Mouse (Mus musculus): ENCODE measurements at regions not wholly inside any gene's neighbourhood (a gene's known extent, or its start where the extent isn't known, plus 50 kb on each side); places are given as distances from the start of the nearest gene placed in this dataset.

DNA sequence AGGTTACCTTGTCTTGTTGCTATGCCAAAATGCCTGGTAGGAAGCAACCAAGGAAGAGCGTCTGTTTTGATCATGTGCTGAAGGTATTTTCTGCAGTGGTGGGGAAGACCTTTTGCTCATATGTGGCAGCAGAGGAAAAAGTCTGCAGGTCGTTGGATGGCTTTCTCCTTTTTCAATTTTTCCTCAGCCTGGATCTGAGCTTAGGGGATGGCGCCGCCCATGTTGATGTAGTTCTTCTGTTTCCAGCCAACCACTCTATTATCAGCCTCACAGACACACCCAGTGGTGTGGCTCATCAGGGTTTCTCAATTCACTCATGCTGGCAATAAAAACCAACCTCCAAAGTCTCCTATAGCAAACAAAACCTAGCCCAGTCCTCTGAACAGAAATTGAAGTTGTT is 75.3 kb upstream of the Sgk1 start:
- TF ChIP-seq CTCF (IDR thresholded peaks at IDR 0.05; ENCODE audit: low read depth, low read length) (no peak), POLR2AphosphoS5 (IDR thresholded peaks at IDR 0.05; ENCODE audit: insufficient replicate concordance, low read depth, low read length) (no peak), TAL1 (conservative IDR thresholded peaks at IDR 0.05; ENCODE audit: low read depth, low read length) (no peak)
